Mouse (Mus musculus) midbrain, embryonic 14.5 days (tissue): Measurements from ENCODE around the gene Pdss2. TPM values are rescaled to one million over a fixed set of nuclear protein-coding genes. Genes with fewer than 3 reads are reported as not detected.

Source experiments
- ATAC-seq: fragments of 200-750 bp; cut with Nextera tagmentation; 2 replicates; pipeline ENCODE4 v1.8.0; 2017; ENCODE audit warnings: moderate number of reproducible peaks, moderate library complexity; ENCODE audit not compliant: low FRiP score, low TSS enrichment
- DNase-seq: peaks from one replicate; pipeline ENCODE4 v3.0.0-alpha.2; 2015
- H3K27ac ChIP-seq: fragments of 300-500 bp; sonication (generic); replicated peaks from 2 replicates; pipeline ENCODE4 v1.5.1; 2014; ENCODE audit warnings: mild to moderate bottlenecking, low read depth, low read length, moderate library complexity
- H3K27me3 ChIP-seq: fragments of 300-500 bp; sonication (generic); 2 replicates; pipeline ENCODE4 v1.6.1; 2014; ENCODE audit warnings: low read length, control low read depth, mixed read lengths; ENCODE audit not compliant: control insufficient read depth, insufficient read depth
- H3K36me3 ChIP-seq: fragments of 300-500 bp; sonication (generic); 2 replicates; pipeline ENCODE4 v1.6.1; 2014; ENCODE audit warnings: low read length, control low read depth; ENCODE audit not compliant: control insufficient read depth, insufficient read depth
- H3K4me1 ChIP-seq: fragments of 300-500 bp; sonication (generic); 2 replicates; pipeline ENCODE4 v1.6.1; 2014; ENCODE audit warnings: mild to moderate bottlenecking, antibody characterized with exemption, low read length, control low read depth; ENCODE audit not compliant: control insufficient read depth, insufficient read depth
- H3K4me2 ChIP-seq: fragments of 300-500 bp; sonication (generic); 2 replicates; pipeline ENCODE4 v1.6.1; 2014; ENCODE audit warnings: mild to moderate bottlenecking, low read length, moderate library complexity
- H3K4me3 ChIP-seq: fragments of 300-500 bp; sonication (generic); replicated peaks from 2 replicates; pipeline ENCODE4 v1.5.1; 2014; ENCODE audit warnings: low read depth, low read length
- H3K9ac ChIP-seq: fragments of 300-500 bp; sonication (generic); replicated peaks from 2 replicates; pipeline ENCODE4 v1.6.1; 2014; ENCODE audit warnings: mild to moderate bottlenecking, low read length, moderate library complexity
- H3K9me3 ChIP-seq: fragments of 300-500 bp; sonication (generic); 2 replicates; pipeline ENCODE4 v1.6.1; 2016; ENCODE audit warnings: low read length, control low read depth, mixed read lengths; ENCODE audit not compliant: control insufficient read depth
- WGBS: fragments of 180-500 bp; shearing (Covaris S2); extraction: QIAGEN DNeasy Blood & Tissue Kit; methylation state at CpG from one replicate; pipeline ENCODE4 v1.1.7; 2014; 5-methylcytosine and 5-hydroxymethylcytosine counted together
- polyA plus RNA-seq: library from polyadenylated mRNA; unstranded; fragments of >200 nt; fragmentation: Nextera tagmentation; extraction: Ambion mirVana; gene quantifications from 2 replicates; pipeline ENCODE4 v1.2.1, GENCODE M21; 2014

The Pdss2 gene
- polyA plus RNA-seq, 1 experiment from 2014 or later: 19.0 TPM

DNA sequence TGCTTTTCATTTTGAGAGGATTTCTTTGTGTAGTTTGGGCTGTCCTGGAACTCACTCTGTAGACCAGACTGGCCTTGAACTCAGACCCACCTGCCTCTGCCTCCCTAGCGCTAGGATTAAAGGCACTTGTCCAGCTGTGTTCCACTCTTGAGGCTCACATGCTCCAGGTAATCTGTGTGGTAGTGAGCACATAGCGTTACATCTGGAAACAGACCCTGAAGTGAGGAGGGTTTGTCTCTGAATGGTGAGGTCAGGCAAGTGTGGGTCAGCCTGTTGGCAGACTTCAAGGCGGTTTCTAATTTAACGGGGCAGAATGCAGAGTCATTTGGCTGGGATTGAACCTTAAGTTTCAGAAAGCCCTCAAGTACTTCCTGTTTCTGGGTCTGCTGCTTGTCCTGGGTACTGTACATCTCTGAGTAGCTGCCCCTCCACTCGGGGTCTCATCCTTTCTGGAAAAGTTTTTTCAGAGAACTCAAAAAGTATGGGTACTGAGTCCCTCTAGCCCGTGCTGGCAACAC lies 264.5 kb downstream of the Pdss2 start:
- no peak for DNase-seq
- Histone ChIP-seq H3K9ac (no peak overlapping the region), H3K9me3 (no peaks in the 10 kb centered on the region), H3K4me3 (no peak overlapping the region), H3K36me3 (peaks cover 2% of the 10 kb centered on the region; the same call in 1 of the 2 replicates), H3K27me3 (no peaks in the 10 kb centered on the region), H3K4me1 (peaks cover 18% of the 10 kb centered on the region), H3K4me2 (no peak overlapping the region), H3K27ac (no peak overlapping the region)
- WGBS: 90% methylated on average over 6 of the region's 6 CpGs
- ATAC-seq: no peak

DNA sequence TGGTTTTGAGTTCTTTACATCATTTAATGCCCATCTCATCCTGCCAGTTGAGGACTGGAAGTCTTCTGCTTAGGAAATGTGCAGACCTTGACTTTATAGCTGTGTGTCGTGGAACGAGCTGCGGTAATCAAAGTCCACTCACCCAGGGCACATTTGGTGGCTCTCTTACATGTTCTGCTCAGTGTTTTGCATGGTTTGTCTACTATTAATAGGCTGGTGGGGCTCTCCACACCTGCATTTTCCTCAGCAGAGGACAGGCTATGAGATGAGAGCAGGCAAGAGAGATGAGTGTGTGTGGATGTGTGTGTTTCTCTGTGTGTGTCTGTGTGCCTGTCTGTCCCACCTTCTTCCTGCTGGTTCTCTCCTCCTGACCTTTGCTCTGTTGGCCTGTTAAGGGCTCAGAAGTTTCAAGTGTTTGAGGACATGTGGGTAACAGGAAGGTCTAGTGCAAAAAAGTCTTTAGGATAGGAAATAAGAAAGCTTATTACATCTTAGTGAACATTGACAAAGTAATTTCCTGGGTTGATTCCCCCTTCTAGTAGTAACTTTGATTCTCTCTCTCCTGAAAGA lies 266.2 kb downstream of the Pdss2 start:
- H3K9me3 ChIP-seq: no peaks in the 10 kb centered on the region
- H3K9ac ChIP-seq: no peak overlapping the region
- H3K4me3 ChIP-seq: no peak overlapping the region
- H3K36me3 ChIP-seq: peaks cover 2% of the 10 kb centered on the region; the same call in 1 of the 2 replicates
- 97% methylated on average over 3 of the region's 3 CpGs for WGBS
- H3K27me3 ChIP-seq: no peaks in the 10 kb centered on the region
- ATAC-seq: no peak
- no peak overlapping the region for H3K27ac ChIP-seq
- 0 out of 2 replicates have a peak, but pooled peaks cover 6% of the 10 kb centered on the region for H3K4me1 ChIP-seq
- DNase-seq: no peak
- H3K4me2 ChIP-seq: no peak overlapping the region

DNA sequence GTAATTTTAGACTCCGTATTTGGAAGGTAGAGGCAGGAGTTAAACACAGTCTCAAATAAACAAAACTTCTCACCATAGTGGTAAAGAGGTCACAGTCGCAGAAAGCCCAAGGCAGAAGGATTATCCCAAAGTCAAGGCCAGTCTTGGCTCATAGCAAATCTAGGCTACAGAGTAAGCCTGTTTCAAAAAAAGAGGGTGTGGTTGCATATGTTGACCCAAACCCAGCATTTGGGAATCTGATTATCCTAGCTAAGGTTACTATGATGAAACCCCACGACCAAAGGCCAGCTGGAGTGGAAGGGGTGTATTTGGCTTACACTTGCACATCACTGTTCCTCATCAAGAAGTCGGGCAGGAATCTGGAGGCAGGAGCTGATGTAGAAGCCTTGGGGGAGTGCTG lies 267.0 kb downstream of the Pdss2 start:
- Histone ChIP-seq H3K4me1 (0 out of 2 replicates have a peak, but pooled peaks cover 2% of the 10 kb centered on the region), H3K4me3 (no peak overlapping the region), H3K27ac (no peak overlapping the region), H3K9me3 (no peaks in the 10 kb centered on the region), H3K9ac (no peak overlapping the region), H3K4me2 (no peak overlapping the region), H3K27me3 (no peaks in the 10 kb centered on the region), H3K36me3 (peaks cover 2% of the 10 kb centered on the region; the same call in 1 of the 2 replicates)
- DNase-seq (no peak), ATAC-seq (no peak)
- WGBS: 84% methylated on average over 4 of the region's 4 CpGs

DNA sequence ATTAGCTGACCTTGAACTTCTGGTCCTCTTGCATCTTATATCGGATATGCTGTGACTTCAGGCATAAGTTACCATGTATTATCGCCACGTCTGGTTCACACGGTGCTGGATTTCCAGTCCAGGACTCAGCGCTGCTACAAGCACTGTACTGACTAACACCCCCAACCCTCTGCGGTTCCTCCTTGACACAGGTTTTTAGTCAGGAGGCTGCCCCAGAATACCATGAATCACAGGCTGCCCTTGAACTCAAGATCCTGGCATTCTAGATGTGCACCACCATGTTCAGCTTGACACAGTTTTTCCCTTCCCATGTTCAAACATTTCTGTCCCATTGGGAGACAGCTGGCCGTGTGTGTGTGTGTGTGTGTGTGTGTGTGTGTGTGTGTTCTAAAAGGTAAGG lies 267.9 kb downstream of the Pdss2 start:
- Histone ChIP-seq H3K9me3 (no peaks in the 10 kb centered on the region), H3K4me2 (no peak overlapping the region), H3K27ac (no peak overlapping the region), H3K4me1 (no peaks in the 10 kb centered on the region), H3K36me3 (peaks cover 5% of the 10 kb centered on the region; the same call in 1 of the 2 replicates), H3K4me3 (no peak overlapping the region), H3K27me3 (no peaks in the 10 kb centered on the region), H3K9ac (no peak overlapping the region)
- 94% methylated on average over 7 of the region's 7 CpGs for WGBS
- DNase-seq: no peak
- no peak for ATAC-seq

DNA sequence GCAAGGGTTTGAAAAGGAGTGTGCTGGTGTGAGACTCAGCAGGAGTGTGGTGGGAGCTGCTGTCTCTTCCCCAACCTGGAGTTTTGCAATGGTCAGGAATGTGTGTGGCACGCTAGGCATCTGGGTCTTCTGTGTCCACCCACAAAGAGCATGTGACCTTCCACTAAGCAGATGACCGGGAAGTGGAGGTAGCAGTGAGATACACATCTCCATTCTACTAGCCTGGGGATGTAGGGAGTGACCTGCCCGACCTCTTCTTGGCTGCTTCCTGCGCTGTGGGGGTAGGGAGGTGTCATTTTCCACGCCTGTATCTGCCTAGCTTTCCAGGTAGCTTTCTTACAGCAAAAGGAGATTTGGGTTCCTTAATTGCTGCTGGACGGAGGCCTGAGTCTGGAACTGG lies 268.3 kb downstream of the Pdss2 start:
- H3K9ac ChIP-seq: no peak overlapping the region
- H3K4me2 ChIP-seq: no peak overlapping the region
- WGBS: 76% methylated on average over 6 of the region's 6 CpGs
- H3K4me1 ChIP-seq: no peaks in the 10 kb centered on the region
- no peaks in the 10 kb centered on the region for H3K27me3 ChIP-seq
- H3K4me3 ChIP-seq: no peak overlapping the region
- no peak overlapping the region for H3K27ac ChIP-seq
- peaks cover 9% of the 10 kb centered on the region for H3K36me3 ChIP-seq
- ATAC-seq (no peak), DNase-seq (no peak)
- H3K9me3 ChIP-seq: no peaks in the 10 kb centered on the region

DNA sequence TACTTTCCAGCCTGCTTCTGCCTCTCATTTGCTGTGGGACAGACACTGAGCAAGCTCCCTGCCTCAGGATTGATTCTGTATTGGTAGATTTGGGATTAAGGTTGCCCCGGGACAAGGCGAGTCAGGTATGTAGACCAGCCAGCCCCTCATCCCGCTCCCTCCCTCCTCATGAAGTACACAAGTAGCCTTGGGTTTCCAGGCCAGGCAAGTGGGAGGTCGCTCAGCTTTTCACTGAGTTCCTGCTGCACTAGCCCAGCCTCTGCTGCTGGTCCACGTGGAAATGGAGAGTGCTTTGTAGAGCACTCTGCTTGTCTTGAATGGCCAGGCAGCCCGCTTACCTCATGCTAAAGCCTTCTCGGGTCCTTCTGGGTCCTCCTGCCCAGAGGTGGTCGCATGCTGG lies 268.7 kb downstream of the Pdss2 start:
- Histone ChIP-seq H3K4me1 (no peaks in the 10 kb centered on the region), H3K4me3 (no peak overlapping the region), H3K4me2 (no peak overlapping the region), H3K36me3 (peaks cover 13% of the 10 kb centered on the region), H3K27ac (no peak overlapping the region), H3K9ac (no peak overlapping the region), H3K27me3 (no peaks in the 10 kb centered on the region), H3K9me3 (no peaks in the 10 kb centered on the region)
- no peak for ATAC-seq
- 76% methylated on average over 8 of the region's 8 CpGs for WGBS
- DNase-seq: no peak

DNA sequence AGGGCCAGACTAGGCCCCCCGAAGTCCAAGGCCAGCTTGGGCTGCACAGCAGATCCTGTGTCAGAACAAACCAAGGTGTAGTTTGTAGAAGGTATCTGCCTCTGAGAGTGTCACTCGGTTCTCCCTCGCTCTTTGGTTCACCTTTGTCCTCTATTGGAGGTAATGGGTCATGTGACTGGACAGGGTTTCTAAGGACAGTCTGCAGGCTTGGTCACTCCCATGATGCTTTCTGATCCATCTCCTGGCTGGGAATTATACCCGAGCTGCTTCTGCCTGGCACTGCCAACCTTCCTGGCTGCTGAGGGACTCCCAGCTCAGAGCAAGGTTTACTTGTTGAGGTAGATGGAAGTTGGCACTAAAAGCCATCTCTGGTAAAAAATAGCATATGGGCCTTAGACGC lies 269.6 kb downstream of the Pdss2 start:
- H3K9ac ChIP-seq: no peak overlapping the region
- DNase-seq: no peak
- no peaks in the 10 kb centered on the region for H3K9me3 ChIP-seq
- no peak for ATAC-seq
- no peak overlapping the region for H3K4me3 ChIP-seq
- peaks cover 19% of the 10 kb centered on the region for H3K36me3 ChIP-seq
- no peaks in the 10 kb centered on the region for H3K4me1 ChIP-seq
- no peak overlapping the region for H3K4me2 ChIP-seq
- 86% methylated on average over 5 of the region's 5 CpGs for WGBS
- no peaks in the 10 kb centered on the region for H3K27me3 ChIP-seq
- H3K27ac ChIP-seq: no peak overlapping the region

DNA sequence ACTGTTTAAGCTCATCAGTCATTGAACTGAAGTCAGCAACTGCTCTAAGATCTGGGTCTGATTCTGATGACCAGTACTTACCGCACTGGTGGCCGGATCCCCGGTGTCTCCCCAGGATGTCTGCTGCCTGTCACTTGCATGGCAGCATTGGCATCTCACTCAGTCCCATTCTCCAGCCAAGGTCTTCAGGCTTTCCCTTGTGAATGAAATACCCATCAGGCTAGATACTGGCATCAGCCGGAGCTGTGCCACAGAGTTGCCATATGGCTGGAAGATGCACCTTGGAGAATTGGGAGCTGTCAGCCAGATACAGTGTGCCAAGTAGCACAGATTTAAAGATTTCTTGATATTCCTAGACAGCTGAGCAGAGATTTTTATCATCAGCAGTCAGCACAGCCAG lies 281.3 kb downstream of the Pdss2 start:
- ATAC-seq (no peak), DNase-seq (no peak)
- Histone ChIP-seq H3K36me3 (peaks cover 46% of the 10 kb centered on the region), H3K9me3 (no peaks in the 10 kb centered on the region), H3K27me3 (no peaks in the 10 kb centered on the region), H3K4me2 (no peak overlapping the region), H3K27ac (no peak overlapping the region), H3K4me3 (no peak overlapping the region), H3K4me1 (no peaks in the 10 kb centered on the region), H3K9ac (no peak overlapping the region)
- 88% methylated on average over 4 of the region's 4 CpGs for WGBS

DNA sequence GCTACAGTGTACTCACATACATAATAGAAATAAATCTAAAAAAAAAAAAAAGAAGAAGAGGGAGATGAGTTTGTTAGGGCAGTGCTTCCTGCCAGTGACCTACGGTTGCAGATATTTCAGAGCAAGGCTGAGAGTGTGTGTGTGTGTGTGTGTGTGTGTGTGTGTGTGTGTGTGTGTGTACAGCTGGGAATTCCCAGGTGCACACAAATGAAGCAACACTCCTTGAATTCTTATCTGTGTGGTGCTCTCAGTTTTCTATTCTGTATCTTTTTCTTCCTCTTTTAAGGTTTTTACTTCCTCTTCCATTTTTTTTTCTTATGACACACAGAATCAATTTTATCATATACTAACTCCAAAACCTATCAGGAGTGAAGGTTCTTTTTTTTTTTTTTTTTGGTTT lies 283.0 kb downstream of the Pdss2 start:
- Histone ChIP-seq H3K9ac (no peak overlapping the region), H3K4me1 (no peaks in the 10 kb centered on the region), H3K9me3 (no peaks in the 10 kb centered on the region), H3K4me2 (no peak overlapping the region), H3K4me3 (no peak overlapping the region), H3K36me3 (peaks cover 39% of the 10 kb centered on the region), H3K27me3 (no peaks in the 10 kb centered on the region), H3K27ac (no peak overlapping the region)
- no peak for ATAC-seq
- DNase-seq: no peak
- WGBS: 76% methylated on average over 1 of the region's 1 CpGs
